Mouse (Mus musculus) embryo, embryonic 11.5 days (tissue): Measurements from ENCODE around the gene Col4a1.
A peak's percentile ranks its signal among the peaks of the same experiment; 100 is the strongest.

Experiments
- DNase-seq: peaks from one replicate; pipeline ENCODE4 v3.0.0-alpha.2; 2012; ENCODE audit warnings: low read depth, low spot score

The Col4a1 gene

DNA sequence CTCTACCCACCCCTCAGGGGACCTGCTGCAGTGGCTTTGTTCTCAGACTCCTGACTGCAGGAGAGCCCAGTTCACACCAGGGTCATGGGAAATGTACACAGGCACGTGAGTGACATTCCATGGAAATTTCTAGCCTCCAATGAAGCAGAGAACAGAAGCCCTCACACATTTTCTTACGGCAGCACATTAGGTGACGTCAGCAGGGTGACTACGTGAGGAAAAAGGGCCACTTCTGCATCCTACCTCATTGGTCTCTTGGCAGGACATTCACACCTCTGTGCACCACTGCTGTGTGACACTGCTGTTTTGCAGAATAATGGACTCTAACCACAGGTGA, 130.5 kb downstream of the Col4a1 start:
- DNase-seq, result no peak

- DNase-seq, result no peak
Observed at GRCm38 (mm10) chr8:11181420-11182147, 131.0 kb downstream of the Col4a1 start.

DNA sequence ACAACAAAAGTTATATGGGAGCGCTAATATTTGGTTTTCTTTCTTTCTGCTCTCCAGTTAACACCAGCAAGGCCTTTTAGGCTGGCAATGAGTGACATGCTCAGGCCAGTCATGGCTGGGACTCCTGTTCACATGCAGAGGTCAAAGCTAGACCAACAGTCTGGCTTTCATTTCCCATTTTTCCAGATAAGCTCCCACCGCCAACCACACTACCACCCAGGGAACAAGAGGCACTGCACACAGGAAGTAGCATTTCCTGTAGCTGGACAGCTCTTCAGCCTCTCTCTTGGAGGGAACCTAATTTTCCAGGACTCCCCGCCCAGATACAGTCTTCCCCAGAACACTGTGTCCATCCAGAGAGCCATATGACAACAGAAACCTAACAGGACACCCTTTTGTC, 132.8 kb downstream of the Col4a1 start:
- DNase-seq, result no peak

DNA sequence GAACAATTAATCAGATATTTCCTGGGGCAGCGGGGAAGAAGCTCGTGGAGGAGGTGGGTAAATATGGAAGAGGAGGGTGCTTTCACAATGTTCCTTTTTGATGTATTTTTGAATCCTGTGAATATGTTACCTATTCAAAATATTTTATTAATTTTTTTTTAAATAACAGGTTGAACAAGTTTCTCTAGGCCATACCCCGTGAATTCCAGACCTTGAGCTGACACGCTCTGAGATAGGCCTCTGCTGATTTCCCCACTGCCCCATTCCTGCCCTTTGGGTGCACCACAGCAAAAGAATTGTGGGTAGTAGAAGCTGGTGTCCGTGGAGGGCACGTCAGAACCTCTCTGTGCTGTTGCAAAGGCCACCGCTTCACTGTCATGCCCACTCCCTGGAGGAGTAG, 136.2 kb downstream of the Col4a1 start:
- DNase-seq, result no peak

DNA sequence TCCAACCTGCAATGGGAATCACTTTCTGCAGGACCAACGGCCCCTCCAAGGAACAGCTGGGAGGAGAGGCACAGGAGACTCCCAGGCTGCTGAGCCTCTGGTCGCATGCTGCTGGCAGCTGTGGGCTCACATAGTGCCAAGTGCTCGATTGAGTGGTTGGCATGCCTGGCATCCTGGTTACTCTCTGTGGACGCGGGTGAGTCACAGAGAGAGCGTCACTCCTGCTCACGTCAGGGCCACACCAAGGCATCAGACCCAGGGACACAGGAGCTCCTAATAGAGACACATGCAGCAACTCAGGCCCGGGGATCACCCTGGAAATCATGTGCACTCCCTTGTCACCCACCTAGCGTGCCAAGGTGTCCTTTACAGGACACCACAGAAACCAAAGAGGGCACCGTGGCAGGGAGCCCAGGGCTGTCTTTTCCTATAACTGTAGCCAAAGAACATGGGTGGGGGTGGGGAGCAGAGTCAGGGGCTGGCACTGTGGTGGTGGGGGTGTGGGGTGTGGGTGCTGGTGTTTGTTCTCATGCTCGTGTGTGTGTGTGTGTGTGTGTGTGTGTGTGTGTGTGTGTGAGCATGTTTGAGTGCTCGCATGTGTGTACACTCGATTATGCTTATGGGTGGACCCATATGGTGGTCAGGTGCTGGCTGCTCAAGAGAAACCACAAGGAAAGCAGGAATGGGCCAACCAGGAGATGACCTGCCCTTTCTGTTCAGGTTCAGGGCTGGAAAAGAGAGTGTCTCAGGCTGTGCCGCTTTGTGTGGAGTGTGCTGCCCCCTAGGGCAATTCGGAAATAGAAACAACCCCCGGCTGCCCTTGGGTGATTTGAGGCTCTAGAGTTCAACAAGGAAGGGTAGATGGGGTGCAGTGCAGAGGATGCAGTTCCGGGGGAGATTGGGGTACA, 139.1 kb downstream of the Col4a1 start:
- peak; percentile 23 for DNase-seq

- DNase-seq, result no peak
Observed at GRCm38 (mm10) chr8:11171526-11171925, 141.1 kb downstream of the Col4a1 start.

DNA sequence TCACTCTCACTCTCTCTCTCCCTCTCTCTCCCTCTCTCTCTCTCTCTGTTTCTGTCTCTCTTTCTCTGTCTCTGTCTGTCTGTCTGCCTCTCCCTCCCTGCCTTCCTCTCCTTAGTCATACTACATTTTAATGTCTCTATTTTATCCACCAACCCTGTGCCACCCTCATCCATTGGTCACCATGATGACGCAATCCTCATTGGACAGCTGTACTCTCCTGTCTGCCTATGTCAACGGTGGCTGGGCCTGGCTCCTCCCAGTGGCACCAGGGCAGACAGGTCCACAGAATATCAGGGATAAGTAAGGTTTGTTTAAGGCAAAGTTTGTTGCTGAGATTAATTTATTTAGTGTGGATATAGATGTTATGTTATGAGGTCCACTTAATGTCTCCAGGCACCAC, 143.2 kb downstream of the Col4a1 start:
- no peak for DNase-seq

DNA sequence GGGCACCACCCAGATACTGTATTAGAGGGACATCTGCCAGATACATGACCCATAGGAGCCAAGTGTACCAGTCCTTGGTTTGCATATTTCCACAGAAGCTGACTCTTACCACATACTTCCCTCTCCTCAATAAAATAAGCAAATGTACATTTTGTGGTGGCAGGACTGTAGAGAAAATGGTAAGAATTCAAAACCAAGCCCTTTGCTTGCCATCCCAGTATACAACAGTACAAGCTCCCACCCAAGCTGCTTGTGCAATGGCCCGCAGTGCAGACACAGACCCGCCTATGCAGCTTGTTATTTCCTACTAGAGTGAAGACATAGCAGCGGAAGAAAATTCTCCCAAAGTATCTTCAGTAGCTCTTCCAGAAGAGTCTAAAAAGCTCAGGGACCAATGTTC, 143.8 kb downstream of the Col4a1 start:
- no peak for DNase-seq

GRCm38 (mm10) chr8:11167955-11168354, 144.7 kb downstream of the Col4a1 start:
- DNase-seq, result no peak

- DNase-seq, result no peak
Observed at GRCm38 (mm10) chr8:11165592-11165991, 147.0 kb downstream of the Col4a1 start.

DNA sequence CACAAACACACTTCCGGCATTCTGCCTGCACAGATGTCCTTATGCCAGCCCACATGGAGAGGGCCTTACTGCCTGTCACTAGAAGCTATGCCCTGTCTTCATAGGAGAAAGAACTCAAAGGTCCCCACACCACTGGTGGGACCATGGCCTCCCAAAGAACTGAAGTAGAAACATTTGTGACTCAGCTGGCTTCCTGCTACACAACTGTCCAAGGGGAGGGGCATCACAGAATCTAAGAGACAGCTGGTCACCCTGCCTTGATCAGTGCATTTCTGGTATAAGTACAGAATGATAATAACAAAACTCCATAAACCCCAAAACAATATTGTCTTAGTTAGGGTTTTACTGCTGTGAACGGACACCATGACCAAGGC, 156.3 kb downstream of the Col4a1 start:
- no peak for DNase-seq

DNA sequence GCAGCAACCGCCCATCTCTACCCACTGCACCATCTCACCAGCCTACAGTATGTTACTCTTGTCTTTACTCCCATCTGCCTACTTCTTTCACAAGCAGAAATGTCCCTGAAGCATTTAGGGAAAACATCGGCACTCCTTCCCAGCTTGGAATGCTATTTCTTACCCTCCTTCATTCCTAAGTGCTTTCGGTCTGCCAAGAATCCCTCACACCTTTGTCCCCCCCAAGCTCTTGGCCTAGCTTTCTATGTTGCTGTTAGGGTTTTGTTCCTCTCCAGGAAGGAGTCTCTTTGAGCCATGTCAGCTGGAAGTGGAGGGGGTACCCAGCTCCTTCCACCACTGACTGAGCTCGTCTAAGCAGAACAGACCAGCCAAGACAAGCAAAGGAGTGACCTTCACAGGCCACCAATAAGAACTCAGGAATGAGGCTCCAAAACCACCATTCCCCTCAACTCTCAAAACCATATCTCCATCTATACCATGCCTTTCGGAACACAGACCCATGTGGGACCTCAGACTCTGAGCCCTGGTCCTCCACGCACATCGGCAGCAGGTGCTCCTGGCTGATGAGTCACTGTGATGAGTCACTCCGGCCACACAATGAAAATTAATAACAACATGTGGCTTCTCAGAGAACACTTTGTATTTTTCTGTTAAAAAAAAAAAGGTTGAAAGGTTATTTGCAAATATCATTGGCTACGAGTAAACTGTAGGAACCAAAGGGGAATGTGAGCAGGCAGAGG, 156.9 kb downstream of the Col4a1 start:
- no peak for DNase-seq

DNA sequence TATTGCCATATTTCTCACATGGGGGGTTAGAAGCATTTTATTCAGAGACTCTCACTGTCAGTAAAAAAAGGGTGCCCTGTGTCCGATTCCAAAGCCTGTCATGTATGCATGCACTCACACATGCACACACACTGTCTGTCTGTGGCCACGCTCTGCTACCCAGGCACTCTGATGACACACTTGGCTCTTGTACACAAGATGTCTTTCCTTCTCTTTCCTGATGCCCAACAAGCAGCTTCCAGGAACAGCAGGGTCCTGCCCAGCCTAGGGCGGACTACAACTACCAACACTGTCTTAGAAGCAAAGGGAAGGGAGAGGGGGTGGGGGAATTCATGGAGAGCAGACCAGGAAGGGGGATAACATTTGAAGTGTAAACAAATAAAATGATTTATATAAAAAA, 162.4 kb downstream of the Col4a1 start:
- no peak for DNase-seq

GRCm38 (mm10) chr8:11149201-11149810, 163.3 kb downstream of the Col4a1 start:
- DNase-seq, result no peak

DNA sequence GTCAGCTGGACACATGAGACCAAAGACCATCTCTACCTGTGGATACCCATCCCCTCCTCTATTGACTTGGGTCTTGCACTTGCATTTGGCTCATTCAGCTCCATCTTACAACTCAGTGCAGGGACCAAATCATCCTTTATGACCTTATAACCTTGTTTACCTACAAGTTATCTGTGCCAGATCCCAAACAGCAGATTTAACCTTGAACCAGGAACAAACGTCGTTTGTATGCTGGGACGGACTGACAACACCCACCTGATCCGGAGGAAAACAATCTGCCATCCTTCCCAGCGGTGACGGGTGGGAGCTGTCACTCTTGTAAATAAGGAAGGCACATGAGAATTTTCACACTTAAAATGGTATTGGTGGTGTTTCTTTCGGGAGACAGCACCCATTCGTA, 163.8 kb downstream of the Col4a1 start:
- DNase-seq, result no peak
